Mouse (Mus musculus) 416B (cell line): Measurements from ENCODE around the gene Slc38a11.
A peak's percentile ranks its signal among the peaks of the same experiment; 100 is the strongest.

Experiments used
- DNase-seq: peaks from one replicate; pipeline ENCODE4 v3.0.0; 2011; ENCODE audit warnings: low read depth

The Slc38a11 gene

GRCm38 (mm10) chr2:65363828-65364497 is at the start of gene Slc38a11:
Gene Slc38a11 (minus strand): TSS chr2:65364034.
- no peak for DNase-seq

GRCm38 (mm10) chr2:65407110-65407509 is 43.3 kb upstream of the Slc38a11 start:
- peak; percentile 82 for DNase-seq

- peak; percentile 75 for DNase-seq
Measured at GRCm38 (mm10) chr2:65405407-65405806, 41.6 kb upstream of the Slc38a11 start.

GRCm38 (mm10) chr2:65402001-65402400 is 38.2 kb upstream of the Slc38a11 start:
- no peak for DNase-seq

GRCm38 (mm10) chr2:65399938-65400337 is 36.1 kb upstream of the Slc38a11 start:
- no peak for DNase-seq

- peak; percentile 60 for DNase-seq
Measured at GRCm38 (mm10) chr2:65396128-65396527, 32.3 kb upstream of the Slc38a11 start.

- no peak for DNase-seq
Measured at GRCm38 (mm10) chr2:65393061-65393460, 29.2 kb upstream of the Slc38a11 start.

- peak; percentile 38 for DNase-seq
Measured at GRCm38 (mm10) chr2:65391322-65391721, 27.5 kb upstream of the Slc38a11 start.

GRCm38 (mm10) chr2:65384815-65385214 is 21.0 kb upstream of the Slc38a11 start:
- no peak for DNase-seq

- DNase-seq, result peak; percentile 64
Measured at GRCm38 (mm10) chr2:65382485-65382884, 18.7 kb upstream of the Slc38a11 start.

- DNase-seq, result no peak
Measured at GRCm38 (mm10) chr2:65378425-65378824, 14.6 kb upstream of the Slc38a11 start.

GRCm38 (mm10) chr2:65374410-65374809 is 10.6 kb upstream of the Slc38a11 start:
- DNase-seq, result no peak

- DNase-seq, result no peak
Measured at GRCm38 (mm10) chr2:65373076-65373475, 9.2 kb upstream of the Slc38a11 start.

- DNase-seq, result no peak
Measured at GRCm38 (mm10) chr2:65360736-65361475, 2.9 kb downstream of the Slc38a11 start.

- DNase-seq, result no peak
Measured at GRCm38 (mm10) chr2:65347367-65347766, 16.5 kb downstream of the Slc38a11 start.

- DNase-seq, result no peak
Measured at GRCm38 (mm10) chr2:65346915-65347314, 16.9 kb downstream of the Slc38a11 start.

- no peak for DNase-seq
Measured at GRCm38 (mm10) chr2:65346037-65346436, 17.8 kb downstream of the Slc38a11 start.

- DNase-seq, result peak; percentile 97
Measured at GRCm38 (mm10) chr2:65342057-65342456, 21.8 kb downstream of the Slc38a11 start.

- peak; percentile 29 for DNase-seq
Measured at GRCm38 (mm10) chr2:65340839-65341238, 23.0 kb downstream of the Slc38a11 start.

- DNase-seq, result peak; percentile 70
Measured at GRCm38 (mm10) chr2:65337378-65338140, 26.3 kb downstream of the Slc38a11 start.

- no peak for DNase-seq
Measured at GRCm38 (mm10) chr2:65336608-65337007, 27.2 kb downstream of the Slc38a11 start.

GRCm38 (mm10) chr2:65334091-65334490 is 29.7 kb downstream of the Slc38a11 start:
- DNase-seq, result no peak

GRCm38 (mm10) chr2:65331321-65331720 is 32.5 kb downstream of the Slc38a11 start:
- peak; percentile 71 for DNase-seq
